ENCODE assay signal across 6 mouse cellular contexts in genomic region chr10:53060745-53061144, GRCm38 (mm10).
"Had no signal": no experiment of that assay in that cellular context is flagged by ENCODE, and none has a peak within 500 bp of the region (broad histone marks: within the 10 kb centered on the region; RNA-seq: fewer than 3 reads in every experiment).

No protein-coding gene starts in this region.

- DNase-seq: kidney, adult 8-10 months; kidney, postnatal 25 days; lung, adult 18-20 months; spleen, adult 18-20 months; thymus, adult 2 months; thymus, postnatal 25 days had no signal
